Mouse (Mus musculus) cerebellum, adult 2 months (tissue): ENCODE measurements around the gene Xpnpep3.

Source experiments
- CTCF ChIP-seq: fragments of 200-500 bp; IDR thresholded peaks from 2 replicates; pipeline ENCODE4 v1.5.1; 2011; ENCODE audit warnings: low read depth, mild to moderate bottlenecking, control low read depth, low read length, moderate library complexity, borderline replicate concordance; ENCODE audit not compliant: insufficient read depth
- POLR2A ChIP-seq: fragments of 200-500 bp; IDR thresholded peaks from 2 replicates; pipeline ENCODE4 v1.6.1; 2011; ENCODE audit warnings: low read length, control low read depth, borderline replicate concordance; ENCODE audit not compliant: insufficient read depth

DNA sequence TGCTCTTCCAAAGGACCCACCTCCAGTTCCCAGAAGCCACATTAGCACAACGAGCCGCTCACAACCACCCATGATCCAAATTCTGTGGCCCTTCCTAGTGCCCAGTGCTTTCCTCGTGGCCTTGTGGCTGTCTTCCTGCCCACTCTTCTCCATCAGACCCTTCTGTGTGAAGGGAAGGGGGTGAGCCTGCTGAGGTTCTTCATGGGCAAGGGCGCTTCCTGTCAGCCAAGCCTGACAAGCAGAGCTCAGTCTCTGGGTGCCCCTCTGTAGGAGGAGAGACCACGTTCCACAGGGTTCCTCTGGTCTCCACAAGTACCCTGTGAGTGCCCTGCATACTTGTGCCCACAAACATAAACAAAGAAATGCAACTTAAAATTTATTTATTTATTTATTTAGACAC is 72.3 kb downstream of the Xpnpep3 start:
- TF ChIP-seq POLR2A (no peak), CTCF (no peak)
